Mouse (Mus musculus): ENCODE measurements at regions not wholly inside any gene's neighbourhood (a gene's known extent, or its start where the extent isn't known, plus 50 kb on each side); places are given as distances from the start of the nearest gene placed in this dataset.

- DNase-seq (ENCODE audit: low spot score) = no peak
- Histone ChIP-seq H3K9ac (replicated peaks; ENCODE audit: low read length) (no peak overlapping the region), H3K4me2 (ENCODE audit: low read depth, low read length) (no peak overlapping the region), H3K27me3 (ENCODE audit: insufficient read depth, low read length) (no peaks in the 10 kb centered on the region), H3K36me3 (ENCODE audit: insufficient read depth, low read length) (no peaks in the 10 kb centered on the region), H3K9me3 (ENCODE audit: low read length) (no peaks in the 10 kb centered on the region), H3K27ac (no peak overlapping the region), H3K4me3 (ENCODE audit: low read length) (no peak overlapping the region), H3K4me1 (ENCODE audit: insufficient read depth, low read length) (no peaks in the 10 kb centered on the region)
- WGBS = 70% methylated on average over 2 of the region's 2 CpGs
- no peak for TF ChIP-seq CTCF (IDR thresholded peaks at IDR 0.05; ENCODE audit: low read depth)
- no peak for ATAC-seq
These were observed 313.0 kb downstream of the Bmper start for GRCm38 (mm10) chr9:23535872-23536271.

GRCm38 (mm10) chr9:23538051-23538450, 315.2 kb downstream of the Bmper start:
- no peak overlapping the region for H3K27ac ChIP-seq
- H3K27me3 ChIP-seq (ENCODE audit: insufficient read depth, low read length) = no peaks in the 10 kb centered on the region
- no peaks in the 10 kb centered on the region for H3K4me1 ChIP-seq (ENCODE audit: insufficient read depth, low read length)
- no peak overlapping the region for H3K4me2 ChIP-seq (ENCODE audit: low read depth, low read length)
- WGBS = 85% methylated on average over 5 of the region's 5 CpGs
- no peak overlapping the region for H3K4me3 ChIP-seq (ENCODE audit: low read length)
- no peak for TF ChIP-seq CTCF (IDR thresholded peaks at IDR 0.05; ENCODE audit: low read depth)
- H3K36me3 ChIP-seq (ENCODE audit: insufficient read depth, low read length) = no peaks in the 10 kb centered on the region
- no peaks in the 10 kb centered on the region for H3K9me3 ChIP-seq (ENCODE audit: low read length)
- no peak for ATAC-seq
- H3K9ac ChIP-seq (replicated peaks; ENCODE audit: low read length) = no peak overlapping the region
- no peak for DNase-seq (ENCODE audit: low spot score)

GRCm38 (mm10) chr9:23551692-23552091, 328.8 kb downstream of the Bmper start:
- H3K9me3 ChIP-seq (ENCODE audit: low read length) = no peaks in the 10 kb centered on the region
- ATAC-seq (0 out of 2 replicates have a peak, but pooled peaks have one; percentile 49), DNase-seq (ENCODE audit: low spot score) (peak; percentile 44)
- H3K27ac ChIP-seq = no peak overlapping the region
- H3K9ac ChIP-seq (replicated peaks; ENCODE audit: low read length) = no peak overlapping the region
- TF ChIP-seq CTCF (IDR thresholded peaks at IDR 0.05; ENCODE audit: low read depth) = no peak
- no peaks in the 10 kb centered on the region for H3K4me1 ChIP-seq (ENCODE audit: insufficient read depth, low read length)
- H3K4me3 ChIP-seq (ENCODE audit: low read length) = no peak overlapping the region
- H3K27me3 ChIP-seq (ENCODE audit: insufficient read depth, low read length) = no peaks in the 10 kb centered on the region
- H3K36me3 ChIP-seq (ENCODE audit: insufficient read depth, low read length) = no peaks in the 10 kb centered on the region
- WGBS = 30% methylated on average over 2 of the region's 2 CpGs
- H3K4me2 ChIP-seq (ENCODE audit: low read depth, low read length) = no peak overlapping the region

- H3K27ac ChIP-seq = no peak overlapping the region
These were observed 330.9 kb downstream of the Bmper start for GRCm38 (mm10) chr9:23553766-23554165.

GRCm38 (mm10) chr9:23557601-23558000, 334.7 kb downstream of the Bmper start:
- ATAC-seq = peak; percentile 64
- H3K9ac ChIP-seq (replicated peaks; ENCODE audit: low read length) = no peak overlapping the region
- no peak overlapping the region for H3K4me3 ChIP-seq (ENCODE audit: low read length)
- TF ChIP-seq CTCF (IDR thresholded peaks at IDR 0.05; ENCODE audit: low read depth) = no peak
- peak; percentile 36 for DNase-seq (ENCODE audit: low spot score)
- no peaks in the 10 kb centered on the region for H3K4me1 ChIP-seq (ENCODE audit: insufficient read depth, low read length)
- no peak overlapping the region for H3K27ac ChIP-seq
- H3K9me3 ChIP-seq (ENCODE audit: low read length) = no peaks in the 10 kb centered on the region
- WGBS = 47% methylated on average over 3 of the region's 3 CpGs
- H3K4me2 ChIP-seq (ENCODE audit: low read depth, low read length) = no peak overlapping the region
- no peaks in the 10 kb centered on the region for H3K36me3 ChIP-seq (ENCODE audit: insufficient read depth, low read length)
- H3K27me3 ChIP-seq (ENCODE audit: insufficient read depth, low read length) = no peaks in the 10 kb centered on the region

More at GRCm38 (mm10) chr9:23553766-23554165, 330.9 kb downstream of the Bmper start:
- no peaks in the 10 kb centered on the region for H3K9me3 ChIP-seq (ENCODE audit: low read length)
- DNase-seq (ENCODE audit: low spot score) = no peak
- no peaks in the 10 kb centered on the region for H3K36me3 ChIP-seq (ENCODE audit: insufficient read depth, low read length)
- no peaks in the 10 kb centered on the region for H3K4me1 ChIP-seq (ENCODE audit: insufficient read depth, low read length)
- no peak overlapping the region for H3K4me3 ChIP-seq (ENCODE audit: low read length)
- H3K27me3 ChIP-seq (ENCODE audit: insufficient read depth, low read length) = no peaks in the 10 kb centered on the region
- ATAC-seq = no peak
- WGBS = 87% methylated on average over 1 of the region's 1 CpGs
- no peak overlapping the region for H3K9ac ChIP-seq (replicated peaks; ENCODE audit: low read length)
- no peak for TF ChIP-seq CTCF (IDR thresholded peaks at IDR 0.05; ENCODE audit: low read depth)
- no peak overlapping the region for H3K4me2 ChIP-seq (ENCODE audit: low read depth, low read length)

GRCm38 (mm10) chr9:23561924-23562323, 339.0 kb downstream of the Bmper start:
- no peaks in the 10 kb centered on the region for H3K27me3 ChIP-seq (ENCODE audit: insufficient read depth, low read length)
- no peaks in the 10 kb centered on the region for H3K36me3 ChIP-seq (ENCODE audit: insufficient read depth, low read length)
- WGBS = 71% methylated on average over 3 of the region's 3 CpGs
- H3K4me2 ChIP-seq (ENCODE audit: low read depth, low read length) = no peak overlapping the region
- no peak for DNase-seq (ENCODE audit: low spot score)
- H3K4me3 ChIP-seq (ENCODE audit: low read length) = no peak overlapping the region
- TF ChIP-seq CTCF (IDR thresholded peaks at IDR 0.05; ENCODE audit: low read depth) = no peak
- ATAC-seq = no peak
- no peak overlapping the region for H3K9ac ChIP-seq (replicated peaks; ENCODE audit: low read length)
- H3K27ac ChIP-seq = no peak overlapping the region
- no peaks in the 10 kb centered on the region for H3K9me3 ChIP-seq (ENCODE audit: low read length)
- H3K4me1 ChIP-seq (ENCODE audit: insufficient read depth, low read length) = no peaks in the 10 kb centered on the region

- no peak for TF ChIP-seq CTCF (IDR thresholded peaks at IDR 0.05; ENCODE audit: low read depth)
- DNase-seq (ENCODE audit: low spot score) (no peak), ATAC-seq (no peak)
- Histone ChIP-seq H3K9me3 (ENCODE audit: low read length) (no peaks in the 10 kb centered on the region), H3K4me1 (ENCODE audit: insufficient read depth, low read length) (no peaks in the 10 kb centered on the region), H3K9ac (replicated peaks; ENCODE audit: low read length) (no peak overlapping the region), H3K4me3 (ENCODE audit: low read length) (no peak overlapping the region), H3K27me3 (ENCODE audit: insufficient read depth, low read length) (no peaks in the 10 kb centered on the region), H3K36me3 (ENCODE audit: insufficient read depth, low read length) (no peaks in the 10 kb centered on the region), H3K27ac (no peak overlapping the region), H3K4me2 (ENCODE audit: low read depth, low read length) (no peak overlapping the region)
These were observed 344.2 kb downstream of the Bmper start for GRCm38 (mm10) chr9:23567081-23567480.
